Mouse (Mus musculus) stomach, embryonic 15.5 days (tissue): ENCODE data around the gene Gorasp2. TPM values are rescaled to one million over a fixed set of nuclear protein-coding genes. Genes with fewer than 3 reads are reported as not detected.
A peak's percentile ranks its signal among the peaks of the same experiment; 100 is the strongest.

ENCODE experiments used
- ATAC-seq: fragments of 200-750 bp; cut with Nextera tagmentation; 2 replicates; pipeline ENCODE4 v1.8.0; 2017; ENCODE audit warnings: low read depth, moderate number of reproducible peaks, moderate TSS enrichment; ENCODE audit not compliant: insufficient read depth, low FRiP score
- H3K27ac ChIP-seq: fragments of 300-500 bp; sonication (generic); 2 replicates; pipeline ENCODE4 v1.5.1; 2015; ENCODE audit warnings: mild to moderate bottlenecking, inconsistent platforms
- H3K27me3 ChIP-seq: fragments of 300-500 bp; sonication (generic); replicated peaks from 2 replicates; pipeline ENCODE4 v1.6.1; 2015; ENCODE audit warnings: inconsistent platforms
- H3K36me3 ChIP-seq: fragments of 300-500 bp; sonication (generic); 2 replicates; pipeline ENCODE4 v1.6.1; 2015; ENCODE audit warnings: inconsistent platforms
- H3K4me1 ChIP-seq: fragments of 300-500 bp; sonication (generic); 2 replicates; pipeline ENCODE4 v1.6.1; 2015; ENCODE audit warnings: inconsistent platforms
- H3K4me2 ChIP-seq: fragments of 300-500 bp; sonication (generic); 2 replicates; pipeline ENCODE4 v1.6.1; 2015; ENCODE audit warnings: mild to moderate bottlenecking, inconsistent platforms
- H3K4me3 ChIP-seq: fragments of 300-500 bp; sonication (generic); replicated peaks from 2 replicates; pipeline ENCODE4 v1.5.1; 2015; ENCODE audit warnings: inconsistent platforms
- H3K9ac ChIP-seq: fragments of 300-500 bp; sonication (generic); 2 replicates; pipeline ENCODE4 v1.6.1; 2015; ENCODE audit warnings: inconsistent platforms
- H3K9me3 ChIP-seq: fragments of 300-500 bp; sonication (generic); 2 replicates; pipeline ENCODE4 v1.6.1; 2016; ENCODE audit warnings: inconsistent platforms
- WGBS: fragments of 180-500 bp; shearing (Covaris S2); methylation state at CpG from one replicate; pipeline ENCODE4 v1.1.7; 2015; 5-methylcytosine and 5-hydroxymethylcytosine counted together
- polyA plus RNA-seq: library from polyadenylated mRNA; unstranded; fragments of >200 nt; fragmentation: Nextera tagmentation; extraction: Ambion mirVana; gene quantifications from 2 replicates; pipeline ENCODE4 v1.2.1, GENCODE M21; 2015

Gorasp2 gene
- polyA plus RNA-seq, 1 experiment from 2014 or later = 166 TPM

DNA sequence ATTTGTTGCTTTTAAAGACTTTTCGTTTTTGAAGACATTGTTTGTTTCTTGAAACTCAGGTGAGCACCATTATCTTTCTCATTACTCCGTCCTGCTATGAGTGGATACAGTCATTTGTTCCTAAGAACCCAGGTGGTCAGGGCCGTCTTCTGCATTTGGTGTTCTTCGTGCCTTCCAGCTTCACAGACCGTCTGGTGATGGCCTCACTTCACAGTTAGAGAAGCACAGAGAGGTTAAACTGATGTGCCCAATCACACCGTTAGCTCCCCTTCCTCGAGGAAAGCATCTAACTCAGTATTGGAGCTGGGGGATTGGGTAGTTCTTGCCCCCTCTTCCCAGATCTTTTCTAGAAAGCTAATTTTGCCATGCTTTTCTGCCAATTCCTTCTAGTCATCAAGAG, 5.6 kb downstream of the Gorasp2 start:
- Histone ChIP-seq H3K27ac (no peak overlapping the region), H3K9me3 (no peaks in the 10 kb centered on the region), H3K9ac (no peak overlapping the region), H3K27me3 (no peaks in the 10 kb centered on the region), H3K4me1 (peaks cover 9% of the 10 kb centered on the region; the same call in 1 of the 2 replicates), H3K36me3 (no peaks in the 10 kb centered on the region), H3K4me3 (no peak overlapping the region), H3K4me2 (no peak overlapping the region)
- ATAC-seq = no peak
- 83% methylated on average over 7 of the region's 7 CpGs for WGBS

DNA sequence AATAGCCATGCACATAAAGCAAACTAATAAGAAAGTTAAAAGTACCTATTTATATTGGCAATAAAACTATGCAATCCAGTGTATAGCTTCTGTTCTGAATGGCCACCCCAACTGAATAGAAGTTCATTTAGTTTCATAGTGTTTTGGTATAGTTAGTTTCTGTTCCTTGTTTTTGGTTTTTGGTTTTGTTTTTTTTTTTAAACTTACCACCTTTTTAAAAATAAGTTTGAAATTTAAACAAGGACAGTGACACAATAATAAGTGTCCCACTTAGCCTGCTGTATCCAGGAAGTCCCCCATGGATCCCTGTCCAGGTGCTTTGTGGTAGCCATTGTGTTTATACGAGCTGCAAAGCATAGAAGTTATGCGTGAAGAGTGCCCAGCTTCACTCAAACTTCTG, 7.9 kb downstream of the Gorasp2 start:
- H3K4me1 ChIP-seq = no peaks in the 10 kb centered on the region
- H3K9me3 ChIP-seq = no peaks in the 10 kb centered on the region
- H3K36me3 ChIP-seq = no peaks in the 10 kb centered on the region
- no peak overlapping the region for H3K4me2 ChIP-seq
- no peak overlapping the region for H3K27ac ChIP-seq
- no peaks in the 10 kb centered on the region for H3K27me3 ChIP-seq
- WGBS = 70% methylated on average over 2 of the region's 2 CpGs
- ATAC-seq = no peak
- H3K9ac ChIP-seq = no peak overlapping the region
- H3K4me3 ChIP-seq = no peak overlapping the region

DNA sequence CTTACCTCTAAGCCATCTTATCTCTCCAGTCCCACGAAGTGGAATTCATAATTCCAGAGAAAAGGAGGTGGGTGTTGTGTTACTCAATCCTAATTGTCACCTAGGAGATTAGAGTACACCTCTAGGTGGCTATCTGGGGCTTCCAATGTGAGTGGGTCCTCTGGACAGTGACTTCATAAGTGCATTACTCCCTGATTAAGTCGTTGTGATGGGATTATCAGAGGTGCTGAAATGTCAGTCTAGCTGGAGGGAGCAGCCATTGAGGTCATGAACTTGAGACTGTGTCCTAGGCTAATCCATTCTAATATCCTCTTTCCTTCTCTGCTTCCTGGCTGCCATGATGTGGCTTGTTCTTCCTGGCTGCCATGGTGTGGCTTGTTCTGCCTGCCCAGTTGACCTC, 8.5 kb downstream of the Gorasp2 start:
- no peaks in the 10 kb centered on the region for H3K4me1 ChIP-seq
- H3K4me2 ChIP-seq = no peak overlapping the region
- H3K9ac ChIP-seq = no peak overlapping the region
- no peaks in the 10 kb centered on the region for H3K36me3 ChIP-seq
- H3K27me3 ChIP-seq = no peaks in the 10 kb centered on the region
- no peak overlapping the region for H3K4me3 ChIP-seq
- H3K9me3 ChIP-seq = no peaks in the 10 kb centered on the region
- 51% methylated on average over 2 of the region's 2 CpGs for WGBS
- no peak overlapping the region for H3K27ac ChIP-seq
- no peak for ATAC-seq

DNA sequence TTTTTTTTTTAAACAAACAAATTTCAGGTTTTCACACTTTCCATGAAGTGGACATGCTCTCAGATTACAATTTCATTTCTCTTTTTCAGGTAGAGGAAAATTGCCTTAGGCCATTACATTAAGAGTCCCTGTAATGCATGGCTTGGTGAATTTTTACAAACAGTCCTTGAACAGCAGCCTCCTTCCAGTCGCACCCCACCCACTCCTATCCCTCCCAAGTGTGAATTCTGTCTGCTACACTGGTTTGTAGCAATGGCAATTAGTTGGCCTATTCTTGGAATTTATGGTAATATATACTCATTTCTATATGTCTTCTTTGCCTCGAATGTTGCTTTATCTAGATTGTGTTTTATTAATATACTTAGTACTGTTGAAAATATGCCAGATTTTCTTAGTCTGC, 11.1 kb downstream of the Gorasp2 start:
- Histone ChIP-seq H3K4me1 (no peaks in the 10 kb centered on the region), H3K4me2 (no peak overlapping the region), H3K4me3 (no peak overlapping the region), H3K27me3 (no peaks in the 10 kb centered on the region), H3K9me3 (no peaks in the 10 kb centered on the region), H3K9ac (no peak overlapping the region), H3K27ac (no peak overlapping the region), H3K36me3 (no peaks in the 10 kb centered on the region)
- no peak for ATAC-seq
- WGBS = 73% methylated on average over 2 of the region's 2 CpGs

DNA sequence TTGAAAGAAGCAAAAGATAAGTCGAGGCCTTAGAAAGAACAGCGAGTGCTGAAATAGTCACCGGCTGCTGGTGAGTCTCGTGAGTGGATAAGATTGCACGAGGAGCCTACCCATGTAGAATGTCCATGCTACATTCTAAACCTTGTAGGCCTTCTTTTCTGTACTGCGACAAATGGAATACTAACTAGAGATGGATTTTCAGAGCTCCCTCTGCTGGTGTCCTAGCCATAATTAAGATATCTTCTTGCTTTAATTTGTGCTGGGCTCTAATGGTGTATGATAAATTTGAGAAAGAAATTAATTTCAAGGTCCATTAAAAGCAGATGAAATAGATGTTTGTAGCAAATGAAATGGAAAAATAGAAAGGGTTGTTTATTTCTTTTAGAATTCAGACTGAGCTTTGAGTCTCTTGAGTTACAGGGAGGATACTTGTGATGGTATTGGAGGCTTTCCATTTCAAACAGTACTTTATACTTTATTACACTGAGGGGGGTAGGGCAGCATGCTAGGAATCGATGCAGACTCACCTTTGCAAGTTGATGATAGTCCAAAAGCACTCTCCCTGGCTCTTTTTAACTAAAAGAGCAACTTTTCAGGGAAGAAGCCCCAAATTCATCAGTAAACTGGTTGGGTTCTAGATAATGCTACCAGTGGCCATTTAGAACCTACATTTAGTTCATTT, 12.2 kb downstream of the Gorasp2 start:
- Histone ChIP-seq H3K4me3 (no peak overlapping the region), H3K36me3 (peaks cover 8% of the 10 kb centered on the region), H3K4me1 (no peaks in the 10 kb centered on the region), H3K4me2 (no peak overlapping the region), H3K27ac (no peak overlapping the region), H3K9me3 (no peaks in the 10 kb centered on the region), H3K9ac (no peak overlapping the region), H3K27me3 (no peaks in the 10 kb centered on the region)
- WGBS = 82% methylated on average over 7 of the region's 7 CpGs
- ATAC-seq = no peak

DNA sequence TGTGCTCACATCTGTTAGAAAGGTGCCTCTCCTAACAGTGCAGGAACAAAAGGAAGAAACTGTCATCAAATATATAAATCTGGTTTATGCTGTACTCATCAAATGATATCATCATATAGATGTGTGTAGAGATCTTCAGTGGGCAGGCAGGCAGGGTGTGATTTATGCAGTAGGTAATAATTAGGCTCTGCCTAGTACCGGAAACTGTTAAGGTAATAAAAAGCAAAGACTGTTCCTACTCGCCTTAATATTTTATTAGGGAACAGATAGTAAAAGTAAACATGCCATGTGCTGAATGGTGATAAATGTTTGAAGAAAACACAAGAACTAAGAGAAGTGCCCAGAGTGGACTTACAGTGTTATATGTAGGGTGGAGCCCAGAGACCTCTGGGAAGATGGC, 20.9 kb downstream of the Gorasp2 start:
- no peak overlapping the region for H3K4me3 ChIP-seq

DNA sequence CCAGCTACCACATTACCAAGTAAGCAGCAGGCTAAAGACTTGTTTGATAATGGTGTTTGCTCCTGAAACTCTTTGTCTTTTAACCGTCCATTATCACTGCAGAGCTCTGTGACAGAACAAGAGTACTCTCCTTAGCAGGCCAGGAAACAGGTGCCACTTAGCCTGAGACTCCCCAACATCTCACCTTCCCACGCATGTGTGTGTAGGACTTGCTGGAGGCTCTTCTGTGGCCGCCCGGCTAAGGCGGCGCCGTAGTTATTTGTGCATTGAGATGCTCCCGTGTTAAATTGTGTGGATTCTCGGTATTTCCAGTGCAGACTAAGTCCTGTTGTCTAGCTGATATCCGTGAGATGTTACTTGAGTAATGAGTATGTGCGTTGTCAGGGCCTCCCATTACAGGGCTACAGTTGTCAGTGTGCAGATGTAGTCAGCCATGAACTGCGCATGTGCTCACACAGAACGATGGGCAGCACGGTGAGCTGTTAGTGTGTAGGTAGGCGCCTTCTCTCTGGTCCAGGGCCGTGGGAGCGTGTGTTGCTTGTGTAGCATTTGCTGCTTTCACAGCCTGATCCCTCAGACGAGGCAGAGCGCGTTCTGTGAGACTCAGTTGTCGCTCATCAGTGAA, 27.2 kb downstream of the Gorasp2 start:
- Histone ChIP-seq H3K27ac (no peak overlapping the region), H3K4me3 (no peak overlapping the region), H3K36me3 (peaks cover 71% of the 10 kb centered on the region), H3K4me2 (no peak overlapping the region), H3K4me1 (no peaks in the 10 kb centered on the region), H3K9ac (no peak overlapping the region), H3K9me3 (no peaks in the 10 kb centered on the region), H3K27me3 (no peaks in the 10 kb centered on the region)
- WGBS = 93% methylated on average over 21 of the region's 21 CpGs
- ATAC-seq = no peak

More for the DNA sequence above, 20.9 kb downstream of the Gorasp2 start:
- no peaks in the 10 kb centered on the region for H3K4me1 ChIP-seq
- H3K36me3 ChIP-seq = peaks cover 62% of the 10 kb centered on the region
- H3K9me3 ChIP-seq = no peaks in the 10 kb centered on the region
- H3K27ac ChIP-seq = no peak overlapping the region
- H3K4me2 ChIP-seq = no peak overlapping the region
- H3K9ac ChIP-seq = no peak overlapping the region
- no peaks in the 10 kb centered on the region for H3K27me3 ChIP-seq
- 64% methylated on average over 2 of the region's 2 CpGs for WGBS
- no peak for ATAC-seq

DNA sequence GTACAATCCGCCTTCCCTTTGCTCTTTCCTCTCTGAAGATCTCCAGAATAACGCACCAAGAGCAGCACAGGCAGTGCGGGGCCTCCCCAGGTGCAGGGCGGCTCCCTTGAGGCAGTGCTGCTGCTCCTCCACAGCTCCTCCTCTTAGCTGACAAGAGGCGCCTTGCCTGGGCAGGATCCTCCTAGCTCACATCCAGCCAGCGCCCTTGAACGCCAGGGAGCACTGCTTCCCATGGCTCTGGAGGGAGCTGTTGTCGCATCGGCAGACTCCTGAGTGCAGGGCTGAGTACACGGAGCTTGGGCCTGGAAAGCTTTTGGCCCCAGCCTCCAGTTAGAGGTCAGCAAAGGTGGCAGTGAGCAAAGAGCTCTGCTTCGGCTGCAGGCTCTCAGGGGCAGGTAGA, 28.8 kb downstream of the Gorasp2 start:
- 80% methylated on average over 11 of the region's 11 CpGs for WGBS

DNA sequence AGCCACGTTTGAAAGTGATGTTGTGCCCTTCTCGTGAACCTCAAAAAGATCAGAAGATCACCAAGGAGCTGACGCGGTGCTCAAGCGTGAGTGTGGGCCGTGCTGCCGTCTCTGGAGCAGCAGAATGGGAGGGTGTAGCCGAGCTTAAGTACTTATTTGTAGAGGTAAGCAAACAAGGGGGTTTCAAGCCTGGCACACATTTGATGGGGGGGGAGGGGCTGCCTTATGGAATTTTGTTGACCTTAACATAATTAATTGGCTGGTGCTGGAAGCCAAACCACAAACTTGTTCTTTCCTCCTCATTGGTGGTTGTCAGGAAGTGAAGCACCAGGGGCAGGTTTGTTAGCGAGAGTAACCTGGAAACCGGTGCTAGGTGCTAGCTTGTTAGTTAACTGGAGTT, 34.3 kb downstream of the Gorasp2 start:
- ATAC-seq = peak; percentile 67; the same call in 1 of the 2 replicates
- 0 out of 2 replicates have a peak overlapping the region, but pooled peaks have one; percentile 36 for H3K27ac ChIP-seq
- H3K36me3 ChIP-seq = peaks cover 26% of the 10 kb centered on the region
- H3K9me3 ChIP-seq = no peaks in the 10 kb centered on the region
- no peak overlapping the region for H3K4me2 ChIP-seq
- WGBS = 60% methylated on average over 10 of the region's 10 CpGs
- H3K4me3 ChIP-seq = no peak overlapping the region
- no peaks in the 10 kb centered on the region for H3K4me1 ChIP-seq
- H3K27me3 ChIP-seq = no peaks in the 10 kb centered on the region
- no peak overlapping the region for H3K9ac ChIP-seq

More for the DNA sequence above, 28.8 kb downstream of the Gorasp2 start:
- Histone ChIP-seq H3K4me1 (no peaks in the 10 kb centered on the region), H3K27ac (no peak overlapping the region), H3K27me3 (no peaks in the 10 kb centered on the region), H3K9ac (no peak overlapping the region), H3K4me3 (no peak overlapping the region), H3K4me2 (no peak overlapping the region), H3K9me3 (no peaks in the 10 kb centered on the region), H3K36me3 (peaks cover 65% of the 10 kb centered on the region)
- ATAC-seq = no peak

DNA sequence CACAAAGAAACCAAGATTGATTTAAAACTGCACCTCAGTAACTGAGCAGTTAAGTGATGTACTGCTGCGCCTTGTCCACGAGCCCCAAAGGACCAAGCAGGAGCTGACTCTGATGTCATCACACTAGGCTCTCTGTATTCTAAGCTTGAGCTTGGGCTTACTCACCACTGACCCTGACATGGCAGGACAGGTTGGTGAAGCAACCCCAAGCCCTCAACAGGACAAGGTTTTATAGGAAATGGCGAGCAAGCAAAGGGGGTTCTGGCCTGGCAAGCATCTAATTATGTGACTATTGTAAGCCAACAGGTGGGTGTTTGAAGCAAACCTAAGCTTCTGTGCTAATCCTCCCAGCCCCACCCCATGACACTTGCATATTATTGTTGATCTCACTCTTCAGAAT, 39.5 kb downstream of the Gorasp2 start:
- Histone ChIP-seq H3K4me2 (no peak overlapping the region), H3K4me1 (0 out of 2 replicates have a peak, but pooled peaks cover 3% of the 10 kb centered on the region), H3K36me3 (no peaks in the 10 kb centered on the region), H3K4me3 (no peak overlapping the region), H3K9ac (no peak overlapping the region), H3K9me3 (no peaks in the 10 kb centered on the region), H3K27ac (no peak overlapping the region), H3K27me3 (no peaks in the 10 kb centered on the region)
- ATAC-seq = no peak
- 91% methylated on average over 3 of the region's 3 CpGs for WGBS

DNA sequence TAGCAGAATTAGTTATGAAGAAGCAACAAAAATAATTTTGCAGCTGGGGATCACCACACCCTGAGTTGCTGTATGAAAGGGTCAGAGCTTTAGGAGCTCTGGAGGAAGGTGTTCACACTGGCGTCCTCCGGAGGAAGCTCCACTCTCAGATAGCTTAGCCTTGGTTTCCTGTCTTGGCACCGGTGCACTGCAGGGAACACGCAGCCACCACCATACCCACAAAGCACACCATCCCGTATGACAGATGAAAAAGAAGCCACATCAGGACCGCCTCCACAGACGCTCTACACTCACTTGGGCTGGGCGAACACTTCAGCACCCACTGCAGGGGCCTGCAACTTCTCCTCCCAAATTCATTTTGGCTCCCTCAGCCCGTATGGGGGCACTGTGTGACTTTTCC, 40.2 kb downstream of the Gorasp2 start:
- no peaks in the 10 kb centered on the region for H3K9me3 ChIP-seq
- H3K27me3 ChIP-seq = no peaks in the 10 kb centered on the region
- no peak overlapping the region for H3K4me3 ChIP-seq
- H3K4me1 ChIP-seq = 0 out of 2 replicates have a peak, but pooled peaks cover 3% of the 10 kb centered on the region
- no peak for ATAC-seq
- H3K36me3 ChIP-seq = no peaks in the 10 kb centered on the region
- H3K27ac ChIP-seq = no peak overlapping the region
- WGBS = 61% methylated on average over 9 of the region's 9 CpGs
- H3K4me2 ChIP-seq = no peak overlapping the region
- no peak overlapping the region for H3K9ac ChIP-seq

DNA sequence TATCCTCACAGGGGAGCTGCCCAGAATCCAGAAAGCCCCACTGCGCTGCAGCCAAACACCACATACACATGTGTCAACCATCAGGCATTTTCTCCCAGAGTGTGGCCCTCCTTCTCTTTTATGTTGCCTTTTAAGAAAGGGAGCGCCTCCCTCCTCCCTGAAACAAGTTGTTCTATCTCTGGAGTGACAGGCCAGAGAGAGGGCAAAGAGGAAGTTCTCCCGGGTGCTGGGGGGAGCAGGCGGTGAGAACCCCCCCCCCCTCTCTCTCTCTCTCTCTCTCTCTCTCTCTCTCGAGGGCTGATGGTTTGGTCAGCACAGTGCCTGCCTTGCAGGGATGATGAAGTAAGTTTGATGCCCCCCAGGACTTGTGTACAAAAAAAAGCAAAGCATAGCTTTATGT, 41.0 kb downstream of the Gorasp2 start:
- Histone ChIP-seq H3K4me1 (0 out of 2 replicates have a peak, but pooled peaks cover 3% of the 10 kb centered on the region), H3K4me2 (no peak overlapping the region), H3K9ac (no peak overlapping the region), H3K27me3 (no peaks in the 10 kb centered on the region), H3K9me3 (no peaks in the 10 kb centered on the region), H3K36me3 (no peaks in the 10 kb centered on the region), H3K27ac (no peak overlapping the region), H3K4me3 (no peak overlapping the region)
- no peak for ATAC-seq
- 26% methylated on average over 4 of the region's 5 CpGs for WGBS
